Mouse (Mus musculus) forebrain, embryonic 12.5 days (tissue): ENCODE data around the gene Fbxo3. TPM values are rescaled to one million over a fixed set of nuclear protein-coding genes. Genes with fewer than 3 reads are reported as not detected.
A peak's percentile ranks its signal among the peaks of the same experiment; 100 is the strongest.
"Not testable (repeated sequence)": the region's sequence is repeated elsewhere in the genome, so short reads cannot be mapped to it uniquely, and the experiment has no call there.

Experiments used
- ATAC-seq: fragments of 200-750 bp; cut with Nextera tagmentation; 2 replicates; pipeline ENCODE4 v1.8.0; 2017; ENCODE audit warnings: moderate TSS enrichment; ENCODE audit not compliant: low FRiP score
- H3K27ac ChIP-seq: fragments of 300-500 bp; sonication (generic); 2 replicates; pipeline ENCODE4 v1.5.1; 2016; ENCODE audit warnings: mild to moderate bottlenecking
- H3K27me3 ChIP-seq: fragments of 300-500 bp; sonication (generic); 2 replicates; pipeline ENCODE4 v1.6.1; 2016; ENCODE audit warnings: mild to moderate bottlenecking
- H3K36me3 ChIP-seq: fragments of 300-500 bp; sonication (generic); replicated peaks from 2 replicates; pipeline ENCODE4 v1.6.1; 2016; ENCODE audit warnings: mild to moderate bottlenecking
- H3K4me1 ChIP-seq: fragments of 300-500 bp; sonication (generic); 2 replicates; pipeline ENCODE4 v1.6.1; 2016
- H3K4me2 ChIP-seq: fragments of 300-500 bp; sonication (generic); 2 replicates; pipeline ENCODE4 v1.6.1; 2016; ENCODE audit warnings: mild to moderate bottlenecking, moderate library complexity
- H3K4me3 ChIP-seq: fragments of 300-500 bp; sonication (generic); replicated peaks from 2 replicates; pipeline ENCODE4 v1.5.1; 2016; ENCODE audit warnings: mild to moderate bottlenecking
- H3K9ac ChIP-seq: fragments of 300-500 bp; sonication (generic); 2 replicates; pipeline ENCODE4 v1.6.1; 2016; ENCODE audit warnings: mild to moderate bottlenecking
- H3K9me3 ChIP-seq: fragments of 300-500 bp; sonication (generic); 2 replicates; pipeline ENCODE4 v1.6.1; 2016
- WGBS: fragments of 180-500 bp; shearing (Covaris S2); methylation state at CpG from one replicate; pipeline ENCODE4 v1.1.7; 2016; 5-methylcytosine and 5-hydroxymethylcytosine counted together
- polyA plus RNA-seq: library from polyadenylated mRNA; unstranded; fragments of >200 nt; fragmentation: Nextera tagmentation; extraction: Ambion mirVana; gene quantifications from 2 replicates; pipeline ENCODE4 v1.2.1, GENCODE M21; 2016

Fbxo3 gene
- polyA plus RNA-seq, result 56.3 and 62.9 TPM in 2 replicates

- H3K4me3 ChIP-seq, result peak within 1 kb of the TSS; percentile 93
- H3K4me2 ChIP-seq, result peak within 1 kb of the TSS; percentile 83
- peak within 1 kb of the TSS; percentile 95 for H3K9ac ChIP-seq
- WGBS, result under 1% methylated on average over 44 of the region's 44 CpGs
- 0 out of 2 replicates have a peak, but pooled peaks cover 5% of the 10 kb centered on the region for H3K36me3 ChIP-seq
- ATAC-seq, result peak; percentile 96
- peaks cover 16% of the 10 kb centered on the region for H3K4me1 ChIP-seq
- no peaks in the 10 kb centered on the region for H3K9me3 ChIP-seq
- peak within 1 kb of the TSS; percentile 59; the same call in 1 of the 2 replicates for H3K27ac ChIP-seq
- no peaks in the 10 kb centered on the region for H3K27me3 ChIP-seq
Measured at GRCm38 (mm10) chr2:104027458-104028138, at the start of gene Fbxo3. Fbxo3 (plus strand) TSS chr2:104027721.

- 7% methylated on average over 5 of the region's 5 CpGs for WGBS
- peaks cover 18% of the 10 kb centered on the region for H3K4me1 ChIP-seq
- no peak overlapping the region for H3K27ac ChIP-seq
- ATAC-seq, result peak; percentile 75
- H3K4me3 ChIP-seq, result no peak overlapping the region
- H3K36me3 ChIP-seq, result no peaks in the 10 kb centered on the region
- H3K9ac ChIP-seq, result no peak overlapping the region
- no peak overlapping the region for H3K4me2 ChIP-seq
- no peaks in the 10 kb centered on the region for H3K9me3 ChIP-seq
- H3K27me3 ChIP-seq, result no peaks in the 10 kb centered on the region; the same call in 1 of the 2 replicates
Measured at GRCm38 (mm10) chr2:103982250-103982649, 45.3 kb upstream of the Fbxo3 start.

GRCm38 (mm10) chr2:103983146-103983545 lies 44.4 kb upstream of the Fbxo3 start:
- Histone ChIP-seq H3K4me3 (no peak overlapping the region), H3K4me1 (peaks cover 10% of the 10 kb centered on the region), H3K9ac (no peak overlapping the region), H3K27me3 (no peaks in the 10 kb centered on the region; the same call in 1 of the 2 replicates), H3K36me3 (no peaks in the 10 kb centered on the region), H3K27ac (no peak overlapping the region), H3K4me2 (no peak overlapping the region), H3K9me3 (no peaks in the 10 kb centered on the region)
- WGBS, result 94% methylated on average over 10 of the region's 10 CpGs
- ATAC-seq, result no peak

GRCm38 (mm10) chr2:103987595-103987994 lies 39.9 kb upstream of the Fbxo3 start:
- H3K4me1 ChIP-seq, H3K36me3 ChIP-seq, H3K4me2 ChIP-seq, H3K9ac ChIP-seq, H3K27me3 ChIP-seq, H3K9me3 ChIP-seq, H3K4me3 ChIP-seq, H3K27ac ChIP-seq, ATAC-seq: not testable (repeated sequence)
- WGBS, result 83% methylated on average over 8 of the region's 8 CpGs

- Histone ChIP-seq H3K9ac (no peak overlapping the region), H3K4me1 (peaks cover 5% of the 10 kb centered on the region; the same call in 1 of the 2 replicates), H3K9me3 (no peaks in the 10 kb centered on the region), H3K27me3 (0 out of 2 replicates have a peak, but pooled peaks cover 8% of the 10 kb centered on the region), H3K27ac (no peak overlapping the region), H3K4me3 (no peak overlapping the region), H3K36me3 (no peaks in the 10 kb centered on the region), H3K4me2 (no peak overlapping the region)
- no peak for ATAC-seq
- 89% methylated on average over 6 of the region's 6 CpGs for WGBS
Measured at GRCm38 (mm10) chr2:103989724-103990123, 37.8 kb upstream of the Fbxo3 start.

- Histone ChIP-seq H3K9me3 (no peaks in the 10 kb centered on the region), H3K4me3 (no peak overlapping the region), H3K27me3 (0 out of 2 replicates have a peak, but pooled peaks cover 8% of the 10 kb centered on the region), H3K4me1 (peaks cover 5% of the 10 kb centered on the region; the same call in 1 of the 2 replicates), H3K36me3 (no peaks in the 10 kb centered on the region), H3K4me2 (no peak overlapping the region), H3K9ac (no peak overlapping the region), H3K27ac (no peak overlapping the region)
- no peak for ATAC-seq
Measured at GRCm38 (mm10) chr2:103991303-103991702, 36.2 kb upstream of the Fbxo3 start.

- no peak overlapping the region for H3K27ac ChIP-seq
- no peak overlapping the region for H3K4me2 ChIP-seq
- peaks cover 5% of the 10 kb centered on the region; the same call in 1 of the 2 replicates for H3K4me1 ChIP-seq
- H3K36me3 ChIP-seq, result no peaks in the 10 kb centered on the region
- H3K4me3 ChIP-seq, result no peak overlapping the region
- ATAC-seq, result no peak
- WGBS, result 68% methylated on average over 9 of the region's 9 CpGs
- no peaks in the 10 kb centered on the region for H3K9me3 ChIP-seq
- H3K27me3 ChIP-seq, result 0 out of 2 replicates have a peak, but pooled peaks cover 8% of the 10 kb centered on the region
- H3K9ac ChIP-seq, result no peak overlapping the region
Measured at GRCm38 (mm10) chr2:103992162-103992561, 35.4 kb upstream of the Fbxo3 start.

- H3K4me3 ChIP-seq, result no peak overlapping the region
- peaks cover 5% of the 10 kb centered on the region; the same call in 1 of the 2 replicates for H3K4me1 ChIP-seq
- no peaks in the 10 kb centered on the region for H3K9me3 ChIP-seq
- no peak overlapping the region for H3K9ac ChIP-seq
- WGBS, result 22% methylated on average over 17 of the region's 17 CpGs
- H3K36me3 ChIP-seq, result no peaks in the 10 kb centered on the region
- H3K4me2 ChIP-seq, result no peak overlapping the region
- no peak for ATAC-seq
- 0 out of 2 replicates have a peak, but pooled peaks cover 8% of the 10 kb centered on the region for H3K27me3 ChIP-seq
- no peak overlapping the region for H3K27ac ChIP-seq
Measured at GRCm38 (mm10) chr2:103992618-103993332, 34.7 kb upstream of the Fbxo3 start.

GRCm38 (mm10) chr2:104001076-104001475 lies 26.4 kb upstream of the Fbxo3 start:
- H3K4me3 ChIP-seq, result no peak overlapping the region
- H3K4me1 ChIP-seq, result no peaks in the 10 kb centered on the region
- H3K36me3 ChIP-seq, result no peaks in the 10 kb centered on the region
- no peak overlapping the region for H3K9ac ChIP-seq
- no peak overlapping the region for H3K27ac ChIP-seq
- WGBS, result 17% methylated on average over 2 of the region's 2 CpGs
- no peaks in the 10 kb centered on the region for H3K9me3 ChIP-seq
- peaks cover 11% of the 10 kb centered on the region for H3K27me3 ChIP-seq
- no peak for ATAC-seq
- H3K4me2 ChIP-seq, result no peak overlapping the region

GRCm38 (mm10) chr2:104001861-104002260 lies 25.7 kb upstream of the Fbxo3 start:
- no peak overlapping the region for H3K27ac ChIP-seq
- H3K27me3 ChIP-seq, result peaks cover 11% of the 10 kb centered on the region
- no peaks in the 10 kb centered on the region for H3K36me3 ChIP-seq
- H3K4me3 ChIP-seq, result no peak overlapping the region
- 84% methylated on average over 4 of the region's 4 CpGs for WGBS
- H3K9ac ChIP-seq, result no peak overlapping the region
- no peaks in the 10 kb centered on the region for H3K4me1 ChIP-seq
- no peak overlapping the region for H3K4me2 ChIP-seq
- ATAC-seq, result no peak
- H3K9me3 ChIP-seq, result no peaks in the 10 kb centered on the region

GRCm38 (mm10) chr2:104002711-104003413 lies 24.7 kb upstream of the Fbxo3 start:
- 0 out of 2 replicates have a peak, but pooled peaks have one; percentile 39 for ATAC-seq

More at GRCm38 (mm10) chr2:104002711-104003413, 24.7 kb upstream of the Fbxo3 start:
- H3K4me2 ChIP-seq, result no peak overlapping the region
- H3K4me1 ChIP-seq, result no peaks in the 10 kb centered on the region
- H3K27ac ChIP-seq, result no peak overlapping the region
- H3K9me3 ChIP-seq, result no peaks in the 10 kb centered on the region
- H3K9ac ChIP-seq, result no peak overlapping the region
- H3K27me3 ChIP-seq, result peaks cover 11% of the 10 kb centered on the region
- no peak overlapping the region for H3K4me3 ChIP-seq
- 34% methylated on average over 16 of the region's 16 CpGs for WGBS
- H3K36me3 ChIP-seq, result no peaks in the 10 kb centered on the region
